Mouse (Mus musculus): ENCODE data around the gene Dll4.

- TF ChIP-seq CTCF (IDR thresholded peaks at IDR 0.05; ENCODE audit: control insufficient read depth, insufficient read depth, insufficient read length) (no peak), MAX (IDR thresholded peaks at IDR 0.05) (no peak), USF1 (IDR thresholded peaks at IDR 0.05; ENCODE audit: low read depth) (no peak), CEBPB (IDR thresholded peaks at IDR 0.05; ENCODE audit: low read depth) (no peak), MYOD1 (IDR thresholded peaks at IDR 0.05; ENCODE audit: control insufficient read depth, insufficient read length, low read depth) (no peak), FOSL1 (IDR thresholded peaks at IDR 0.05; ENCODE audit: insufficient read depth, low read length, poor library complexity, severe bottlenecking) (no peak), MYOG (IDR thresholded peaks at IDR 0.05; ENCODE audit: control insufficient read depth, extremely low read depth, insufficient read length) (no peak)
Measured at GRCm38 (mm10) chr2:119364969-119365368, 39.4 kb downstream of the Dll4 start.
